Mouse (Mus musculus) liver, embryonic 11.5 days (tissue): ENCODE measurements around the gene Zfp704. TPM values are rescaled to one million over a fixed set of nuclear protein-coding genes. Genes with fewer than 3 reads are reported as not detected.

Source experiments
- ATAC-seq: fragments of 200-750 bp; cut with Nextera tagmentation; replicated peaks from 2 replicates; pipeline ENCODE4 v1.8.0; 2017; ENCODE audit warnings: moderate number of reproducible peaks, mild to moderate bottlenecking, moderate TSS enrichment, moderate library complexity; ENCODE audit not compliant: low FRiP score
- DNase-seq: peaks from one replicate; pipeline ENCODE4 v3.0.0-alpha.2; 2017; ENCODE audit warnings: low spot score
- H3K27ac ChIP-seq: fragments of 300-500 bp; sonication (generic); 2 replicates; pipeline ENCODE4 v1.5.1; 2014; ENCODE audit warnings: mild to moderate bottlenecking, low read depth, low read length, control low read depth
- H3K27me3 ChIP-seq: fragments of 300-500 bp; sonication (generic); replicated peaks from 2 replicates; pipeline ENCODE4 v1.6.1; 2014; ENCODE audit warnings: low read length, mixed read lengths; ENCODE audit not compliant: control insufficient read depth, insufficient read depth
- H3K36me3 ChIP-seq: fragments of 300-500 bp; sonication (generic); 2 replicates; pipeline ENCODE4 v1.6.1; 2014; ENCODE audit warnings: mild to moderate bottlenecking, low read length, moderate library complexity, mixed read lengths; ENCODE audit not compliant: control insufficient read depth, insufficient read depth
- H3K4me1 ChIP-seq: fragments of 300-500 bp; sonication (generic); replicated peaks from 2 replicates; pipeline ENCODE4 v1.6.1; 2014; ENCODE audit warnings: low read length, mixed read lengths; ENCODE audit not compliant: control insufficient read depth, insufficient read depth
- H3K4me2 ChIP-seq: fragments of 300-500 bp; sonication (generic); 2 replicates; pipeline ENCODE4 v1.6.1; 2014; ENCODE audit warnings: mild to moderate bottlenecking, control low read depth, moderate library complexity
- H3K4me3 ChIP-seq: fragments of 300-500 bp; sonication (generic); 2 replicates; pipeline ENCODE4 v1.5.1; 2014; ENCODE audit warnings: low read depth, low read length, control low read depth
- H3K9ac ChIP-seq: fragments of 300-500 bp; sonication (generic); 2 replicates; pipeline ENCODE4 v1.6.1; 2014; ENCODE audit warnings: low read depth, low read length, control low read depth
- H3K9me3 ChIP-seq: fragments of 300-500 bp; sonication (generic); 2 replicates; pipeline ENCODE4 v1.6.1; 2016; ENCODE audit warnings: low read length, inconsistent platforms, mixed read lengths; ENCODE audit not compliant: control insufficient read depth
- WGBS: fragments of 180-500 bp; shearing (Covaris S2); extraction: QIAGEN DNeasy Blood & Tissue Kit; methylation state at CpG from one replicate; pipeline ENCODE4 v1.1.7; 2014; 5-methylcytosine and 5-hydroxymethylcytosine counted together
- polyA plus RNA-seq: library from polyadenylated mRNA; unstranded; fragments of >200 nt; fragmentation: Nextera tagmentation; extraction: Ambion mirVana; gene quantifications from 2 replicates; pipeline ENCODE4 v1.2.1, GENCODE M21; 2014

The Zfp704 gene
- polyA plus RNA-seq, 1 experiment from 2014 or later: 4.7 TPM

- Histone ChIP-seq H3K9me3 (no peaks in the 10 kb centered on the region), H3K27ac (no peak overlapping the region), H3K9ac (no peak overlapping the region), H3K27me3 (no peaks in the 10 kb centered on the region), H3K4me3 (no peak overlapping the region), H3K4me1 (peaks cover 20% of the 10 kb centered on the region), H3K36me3 (no peaks in the 10 kb centered on the region), H3K4me2 (no peak overlapping the region)
- ATAC-seq: no peak
- no peak for DNase-seq
- WGBS: 83% methylated on average over 2 of the region's 2 CpGs
These were observed 65.5 kb downstream of the Zfp704 start for GRCm38 (mm10) chr3:9544421-9544820.

- Histone ChIP-seq H3K36me3 (no peaks in the 10 kb centered on the region), H3K27ac (no peak overlapping the region), H3K4me1 (peaks cover 20% of the 10 kb centered on the region), H3K4me3 (no peak overlapping the region), H3K4me2 (no peak overlapping the region), H3K9me3 (no peaks in the 10 kb centered on the region), H3K9ac (no peak overlapping the region), H3K27me3 (no peaks in the 10 kb centered on the region)
- no peak for ATAC-seq
- no peak for DNase-seq
- 79% methylated on average over 5 of the region's 5 CpGs for WGBS
These were observed 66.0 kb downstream of the Zfp704 start for GRCm38 (mm10) chr3:9543916-9544315.

- WGBS: 84% methylated on average over 4 of the region's 4 CpGs
- Histone ChIP-seq H3K4me3 (no peak overlapping the region), H3K27me3 (no peaks in the 10 kb centered on the region), H3K9ac (no peak overlapping the region), H3K4me1 (peaks cover 20% of the 10 kb centered on the region), H3K27ac (no peak overlapping the region), H3K36me3 (no peaks in the 10 kb centered on the region), H3K4me2 (no peak overlapping the region), H3K9me3 (no peaks in the 10 kb centered on the region)
- DNase-seq (no peak), ATAC-seq (no peak)
These were observed 66.4 kb downstream of the Zfp704 start for GRCm38 (mm10) chr3:9543463-9543862.

GRCm38 (mm10) chr3:9541561-9541960 lies 68.3 kb downstream of the Zfp704 start:
- Histone ChIP-seq H3K4me2 (no peak overlapping the region), H3K4me1 (peaks cover 2% of the 10 kb centered on the region), H3K27ac (no peak overlapping the region), H3K9ac (no peak overlapping the region), H3K4me3 (no peak overlapping the region), H3K36me3 (no peaks in the 10 kb centered on the region), H3K9me3 (no peaks in the 10 kb centered on the region), H3K27me3 (no peaks in the 10 kb centered on the region)
- DNase-seq (no peak), ATAC-seq (no peak)
- 91% methylated on average over 14 of the region's 14 CpGs for WGBS

GRCm38 (mm10) chr3:9538510-9538909 lies 71.4 kb downstream of the Zfp704 start:
- Histone ChIP-seq H3K4me2 (no peak overlapping the region), H3K9me3 (no peaks in the 10 kb centered on the region), H3K27me3 (no peaks in the 10 kb centered on the region), H3K4me1 (peaks cover 2% of the 10 kb centered on the region), H3K36me3 (no peaks in the 10 kb centered on the region), H3K27ac (no peak overlapping the region), H3K9ac (no peak overlapping the region), H3K4me3 (no peak overlapping the region)
- 92% methylated on average over 2 of the region's 2 CpGs for WGBS
- DNase-seq: no peak
- no peak for ATAC-seq

GRCm38 (mm10) chr3:9537889-9538288 lies 72.0 kb downstream of the Zfp704 start:
- Histone ChIP-seq H3K9ac (no peak overlapping the region), H3K9me3 (no peaks in the 10 kb centered on the region), H3K4me1 (peaks cover 2% of the 10 kb centered on the region), H3K27me3 (no peaks in the 10 kb centered on the region), H3K27ac (no peak overlapping the region), H3K4me2 (no peak overlapping the region), H3K36me3 (no peaks in the 10 kb centered on the region), H3K4me3 (no peak overlapping the region)
- DNase-seq: no peak
- 75% methylated on average over 7 of the region's 7 CpGs for WGBS
- ATAC-seq: no peak

GRCm38 (mm10) chr3:9530097-9530780 lies 79.6 kb downstream of the Zfp704 start:
- no peaks in the 10 kb centered on the region for H3K9me3 ChIP-seq
- H3K36me3 ChIP-seq: no peaks in the 10 kb centered on the region
- WGBS: 82% methylated on average over 9 of the region's 9 CpGs
- DNase-seq (no peak), ATAC-seq (no peak)
- no peak overlapping the region for H3K9ac ChIP-seq
- H3K4me3 ChIP-seq: no peak overlapping the region
- H3K27me3 ChIP-seq: no peaks in the 10 kb centered on the region
- no peak overlapping the region for H3K4me2 ChIP-seq
- peaks cover under 1% of the 10 kb centered on the region; the same call in 1 of the 2 replicates for H3K4me1 ChIP-seq
- H3K27ac ChIP-seq: no peak overlapping the region

GRCm38 (mm10) chr3:9524429-9524828 lies 85.5 kb downstream of the Zfp704 start:
- H3K36me3 ChIP-seq: no peaks in the 10 kb centered on the region
- DNase-seq: no peak
- no peak overlapping the region for H3K4me3 ChIP-seq
- H3K9ac ChIP-seq: no peak overlapping the region
- peaks cover 20% of the 10 kb centered on the region for H3K4me1 ChIP-seq
- no peaks in the 10 kb centered on the region for H3K27me3 ChIP-seq
- no peak overlapping the region for H3K27ac ChIP-seq
- H3K9me3 ChIP-seq: no peaks in the 10 kb centered on the region
- no peak for ATAC-seq
- 60% methylated on average over 5 of the region's 5 CpGs for WGBS
- H3K4me2 ChIP-seq: no peak overlapping the region
